ENCODE assay signal across 8 mouse cellular contexts in genomic region chr19:56548230-56549032, GRCm38 (mm10). TPM values are rescaled to one million over a fixed set of nuclear protein-coding genes. Genes with fewer than 3 reads are reported as not detected.
A peak's percentile ranks its signal among the peaks of the same experiment; 100 is the strongest.
DNase-seq lines count a peak whose midpoint lies in the region; ATAC-seq and TF ChIP-seq lines count a peak whose summit lies in the region.

Nhlrc2 (plus strand) TSS chr19:56548261.

- under 1% methylated on average over 68 of the region's 69 CpGs for WGBS in lung, embryonic 16.5 days
- WGBS in thymus, adult 2 months: under 1% methylated on average over 69 of the region's 69 CpGs

- peak within 1 kb of the TSS; percentile 98 for H3K27ac ChIP-seq in lung, embryonic 16.5 days (ENCODE audit: low read length)
- H3K27ac ChIP-seq in thymus, adult 2 months (ENCODE audit: control insufficient read depth, insufficient read depth, low read length): no peak within 1 kb of the TSS; the same call in 1 of the 2 replicates

- TF ChIP-seq CTCF in thymus, adult 2 months (IDR thresholded peaks at IDR 0.05; ENCODE audit: borderline replicate concordance, control insufficient read depth, extremely low read depth, insufficient read depth, low read length, poor library complexity): no peak

- peaks cover 9% of the 10 kb centered on the region for H3K4me1 ChIP-seq in lung, embryonic 16.5 days (replicated peaks; ENCODE audit: control insufficient read depth, insufficient read depth, low read length)
- peaks cover 4% of the 10 kb centered on the region; the same call in 1 of the 2 replicates for H3K4me1 ChIP-seq in thymus, adult 2 months (replicated peaks; ENCODE audit: control insufficient read depth, insufficient read depth, low read length)

- peak within 1 kb of the TSS; percentile 98 for H3K9ac ChIP-seq in lung, embryonic 16.5 days (ENCODE audit: low read length)

- 0 out of 2 replicates have a peak, but pooled peaks cover 2% of the 10 kb centered on the region for H3K9me3 ChIP-seq in lung, embryonic 16.5 days (ENCODE audit: control insufficient read depth, low read length)

- peak; percentile 91 for ATAC-seq in lung, embryonic 16.5 days (ENCODE audit: low read depth)

- peak; percentile 49 for TF ChIP-seq POLR2A in thymus, adult 2 months (IDR thresholded peaks at IDR 0.05; ENCODE audit: control insufficient read depth, extremely low read depth, insufficient read depth, low read length, poor library complexity)

- H3K4me2 ChIP-seq in lung, embryonic 16.5 days (ENCODE audit: low read depth, low read length): peak within 1 kb of the TSS; percentile 64

- DNase-seq in MN1 (ENCODE audit: low spot score): peak; percentile 90
- DNase-seq in cerebellum, adult 9-10 months: peak; percentile 76
- peak; percentile 82 for DNase-seq in forelimb bud, embryonic 11.5 days (ENCODE audit: low read depth, low spot score)
- DNase-seq in heart, postnatal 4 days: peak; percentile 89
- DNase-seq in layer of hippocampus, adult 8-10 months (ENCODE audit: low spot score in 2 of 2): peak in 1 of 2 experiments; percentile 71
- peak; percentile 73 for DNase-seq in ovary, adult 18-20 months (ENCODE audit: low spot score)
- peak; percentile 80 for DNase-seq in thymus, adult 2 months

- H3K4me3 ChIP-seq in lung, embryonic 16.5 days (ENCODE audit: low read length): peak within 1 kb of the TSS; percentile 78
- H3K4me3 ChIP-seq in thymus, adult 2 months (ENCODE audit: control insufficient read depth, insufficient read depth, low read length): peak within 1 kb of the TSS; percentile 85

- H3K27me3 ChIP-seq in lung, embryonic 16.5 days (ENCODE audit: control insufficient read depth, insufficient read depth, low read depth, low read length): no peaks in the 10 kb centered on the region
- H3K27me3 ChIP-seq in thymus, adult 2 months (ENCODE audit: control insufficient read depth, insufficient read depth, low read length): no peaks in the 10 kb centered on the region

- peaks cover 17% of the 10 kb centered on the region for H3K36me3 ChIP-seq in lung, embryonic 16.5 days (ENCODE audit: control insufficient read depth, insufficient read depth, low read length)
- H3K36me3 ChIP-seq in thymus, adult 2 months (ENCODE audit: control insufficient read depth, insufficient read depth, low read length): peaks cover 14% of the 10 kb centered on the region

RNA-seq across cellular contexts. Expression of gene Nhlrc2, which starts in this region (rescaled TPM):
- total RNA-seq in heart, postnatal 4 days (2021): 10 to 100 TPM; 29.1 to 31.4 TPM
- total RNA-seq in layer of hippocampus, adult 8-10 months (2022): 10 to 100 TPM; 13.8 to 16.1 (median 14.3) TPM
- polyA plus RNA-seq in lung, embryonic 16.5 days (2015; fragmentation: Nextera tagmentation; extraction: Ambion mirVana): 18.4 and 19.8 TPM in 2 replicates
- 12.6 and 13.9 TPM in 2 replicates for polyA plus RNA-seq in thymus, adult 2 months (2012; rRNA removed)
